Mouse (Mus musculus): ENCODE data around the gene 1600002K03Rik.

1600002K03Rik gene

DNA sequence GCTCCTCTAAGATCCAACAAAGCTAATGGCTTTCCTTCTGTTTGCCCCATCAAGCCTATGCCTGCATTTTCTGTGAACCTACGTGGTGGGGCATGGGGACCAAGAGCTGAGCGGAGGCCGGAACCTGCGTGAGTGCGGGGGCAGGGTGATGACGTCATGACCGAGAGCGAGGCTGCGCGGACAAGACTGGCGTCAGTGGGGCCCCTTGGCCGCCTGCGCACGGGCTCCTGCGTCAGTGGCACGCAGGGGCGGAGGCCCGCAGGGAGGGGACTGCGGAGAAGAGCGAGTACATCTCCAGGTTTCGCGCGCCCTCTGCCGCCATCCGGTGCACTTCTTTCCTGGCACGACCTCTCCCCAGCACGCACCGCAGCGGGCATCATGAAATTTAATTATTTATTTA, 31.5 kb upstream of the 1600002K03Rik start:
- peak; percentile 99 for DNase-seq

- DNase-seq: peak; percentile 97
These were observed 30.8 kb upstream of the 1600002K03Rik start for GRCm38 (mm10) chr10:80141786-80142529.

DNA sequence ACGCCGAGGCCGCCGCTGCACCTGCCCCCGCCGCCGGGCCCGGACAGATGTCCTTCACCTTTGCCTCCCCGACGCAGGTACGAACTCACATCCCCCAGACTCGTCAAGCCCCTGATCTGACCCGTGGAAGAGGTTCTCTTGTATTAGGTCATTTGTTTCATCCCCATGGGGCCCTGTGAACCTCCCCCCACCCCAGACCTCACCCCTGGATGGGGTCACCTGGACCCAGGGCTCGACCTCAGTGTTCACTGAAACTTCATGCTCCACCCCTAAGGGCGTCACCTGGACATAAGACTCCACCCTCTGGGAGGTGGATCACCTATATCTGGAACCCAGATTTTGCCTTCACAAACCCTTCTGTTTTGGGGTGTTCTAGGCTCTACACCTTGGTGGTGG, 30.2 kb upstream of the 1600002K03Rik start:
- no peak for DNase-seq

GRCm38 (mm10) chr10:80143664-80144063, 29.1 kb upstream of the 1600002K03Rik start:
- DNase-seq: no peak

DNA sequence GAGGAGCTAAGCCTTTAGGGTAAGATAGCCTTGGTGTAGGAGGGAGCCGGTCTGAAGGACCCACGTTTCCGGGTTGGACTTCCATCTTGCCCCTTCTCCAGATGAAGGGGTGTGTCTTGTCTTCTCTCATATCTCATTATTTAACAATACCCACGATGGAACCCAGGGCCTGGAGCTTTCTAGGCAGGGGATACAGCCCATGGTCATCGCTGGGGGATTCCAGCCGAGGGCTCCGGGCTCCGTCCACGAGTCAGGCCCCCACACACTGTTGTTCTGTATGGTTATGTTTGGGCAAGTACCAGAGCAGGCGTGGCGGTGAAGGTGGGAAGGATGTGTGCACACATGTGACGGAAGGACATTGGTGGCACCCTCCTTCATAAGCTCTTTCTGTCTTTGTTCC, 28.6 kb upstream of the 1600002K03Rik start:
- no peak for DNase-seq

GRCm38 (mm10) chr10:80144864-80145838, 27.6 kb upstream of the 1600002K03Rik start:
- peak; percentile 74 for DNase-seq

- no peak for DNase-seq
These were observed 26.8 kb upstream of the 1600002K03Rik start for GRCm38 (mm10) chr10:80145896-80146295.

GRCm38 (mm10) chr10:80146568-80147011, 26.2 kb upstream of the 1600002K03Rik start:
- no peak for DNase-seq

DNA sequence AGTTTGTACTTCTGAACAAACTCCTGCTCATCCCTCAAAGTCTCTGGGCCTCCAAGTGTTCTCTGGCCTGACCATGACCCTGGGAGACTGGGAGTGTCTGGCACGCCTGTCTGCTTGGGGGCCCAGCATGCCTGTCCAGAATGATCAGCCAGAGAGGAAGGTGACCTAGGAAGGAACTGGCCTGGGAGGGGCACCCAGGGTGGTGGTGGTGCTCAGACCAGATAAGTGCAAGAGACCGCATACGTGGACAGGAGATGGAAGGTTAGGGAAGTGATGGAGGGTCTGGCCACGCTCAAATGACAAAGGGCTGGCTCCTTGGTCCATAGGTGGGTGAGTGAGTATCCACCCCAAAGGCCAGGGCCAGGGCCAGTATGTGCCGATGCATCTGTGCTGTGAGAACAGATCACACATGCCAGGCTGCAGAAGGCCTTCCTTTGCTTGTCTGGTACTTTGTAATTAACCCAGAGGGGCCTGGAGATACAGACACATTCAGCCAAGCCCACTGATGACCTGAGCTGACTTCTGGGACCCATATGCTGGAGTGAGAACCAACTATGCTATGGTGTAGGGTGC, 25.5 kb upstream of the 1600002K03Rik start:
- no peak for DNase-seq

DNA sequence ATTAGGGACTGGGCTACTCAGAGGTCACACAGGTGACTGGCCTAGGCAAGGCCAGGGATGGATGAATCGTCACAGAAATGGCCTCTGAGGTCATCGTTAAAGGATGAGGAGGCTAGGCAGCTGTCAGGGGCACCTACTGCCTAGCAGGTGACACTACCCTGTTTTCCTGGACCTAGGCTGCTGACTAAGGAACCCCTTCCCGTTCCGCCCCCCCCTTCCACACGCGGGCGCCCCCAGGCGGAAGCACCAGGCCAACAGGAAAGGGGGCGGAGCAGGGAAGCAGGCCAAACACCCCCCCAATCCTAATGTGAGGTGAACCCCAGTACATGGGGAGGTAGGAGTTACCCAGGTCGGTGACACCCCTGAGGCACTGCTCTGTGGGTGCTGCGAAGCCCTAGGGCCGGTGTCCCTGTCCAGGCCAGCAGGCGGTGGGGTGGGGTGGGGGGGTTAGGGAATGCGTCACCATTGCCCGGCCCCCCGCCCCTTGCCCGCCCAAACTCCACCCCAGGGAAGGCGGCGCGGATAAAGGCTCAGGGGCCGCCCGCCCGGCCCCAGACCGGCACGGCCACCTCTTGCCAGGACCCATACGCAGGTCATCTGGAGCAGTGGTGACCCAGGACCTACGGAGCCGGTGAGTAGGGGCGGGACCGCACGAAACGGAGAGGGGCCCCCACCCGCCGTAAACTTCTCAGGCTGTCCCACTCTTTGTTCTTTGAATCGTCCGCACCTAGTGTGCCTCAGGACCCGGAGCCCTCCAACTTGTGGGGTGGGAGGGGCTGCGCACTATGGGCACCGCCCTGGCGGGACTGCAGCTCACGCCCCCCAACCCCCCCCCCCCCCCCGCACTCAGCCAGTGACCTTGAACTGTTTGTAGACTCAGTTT, 24.8 kb upstream of the 1600002K03Rik start, which contains the start of gene Midn:
Gene Midn (plus strand): TSS at position 554 of the 883 bp plus-strand sequence.
- DNase-seq: peak; percentile 71

- DNase-seq: peak; percentile 95
These were observed 24.0 kb upstream of the 1600002K03Rik start for GRCm38 (mm10) chr10:80148610-80149290.

- DNase-seq: peak; percentile 99
These were observed 23.2 kb upstream of the 1600002K03Rik start for GRCm38 (mm10) chr10:80149291-80150225.

- DNase-seq: no peak
These were observed 22.2 kb upstream of the 1600002K03Rik start for GRCm38 (mm10) chr10:80150226-80151210.

DNA sequence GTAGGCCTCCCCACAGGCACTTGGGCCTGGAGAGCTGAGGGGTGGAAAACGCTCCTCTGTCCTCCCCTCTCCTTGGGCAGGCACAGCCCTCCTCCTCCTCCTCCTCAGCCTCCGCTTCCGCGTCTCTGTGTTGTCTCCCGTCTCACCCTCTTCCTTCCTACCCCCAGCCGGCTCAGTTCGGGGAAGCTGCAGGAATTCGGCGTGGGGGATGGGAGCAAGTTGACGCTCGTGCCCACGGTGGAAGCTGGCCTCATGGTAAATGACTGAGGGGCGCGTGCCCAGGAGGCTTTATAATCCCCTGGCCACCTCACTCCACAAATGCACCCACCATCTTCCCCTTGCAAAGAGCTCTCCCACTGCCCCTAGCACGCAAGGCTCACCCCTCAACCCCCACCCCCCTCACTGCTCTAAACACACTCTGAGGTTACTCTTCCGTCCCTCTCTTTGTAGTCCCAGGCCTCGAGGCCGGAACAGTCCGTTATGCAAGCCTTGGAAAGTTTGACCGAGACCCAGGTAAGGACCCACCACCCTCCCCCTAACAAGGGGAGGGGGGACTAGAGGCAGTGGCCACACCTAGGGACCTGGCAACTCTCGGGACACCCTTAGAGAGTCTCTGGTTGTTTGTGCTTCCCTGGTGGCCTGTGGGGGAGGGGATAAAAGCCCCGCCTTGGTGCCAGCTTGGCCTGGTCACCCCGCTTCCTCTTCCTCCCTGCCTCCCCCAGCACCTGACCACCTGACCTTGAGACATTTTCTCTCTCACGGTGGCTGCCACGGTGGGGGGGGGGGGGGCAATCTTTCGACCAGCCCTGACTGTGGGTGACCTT, 21.3 kb upstream of the 1600002K03Rik start:
- DNase-seq: peak; percentile 81

DNA sequence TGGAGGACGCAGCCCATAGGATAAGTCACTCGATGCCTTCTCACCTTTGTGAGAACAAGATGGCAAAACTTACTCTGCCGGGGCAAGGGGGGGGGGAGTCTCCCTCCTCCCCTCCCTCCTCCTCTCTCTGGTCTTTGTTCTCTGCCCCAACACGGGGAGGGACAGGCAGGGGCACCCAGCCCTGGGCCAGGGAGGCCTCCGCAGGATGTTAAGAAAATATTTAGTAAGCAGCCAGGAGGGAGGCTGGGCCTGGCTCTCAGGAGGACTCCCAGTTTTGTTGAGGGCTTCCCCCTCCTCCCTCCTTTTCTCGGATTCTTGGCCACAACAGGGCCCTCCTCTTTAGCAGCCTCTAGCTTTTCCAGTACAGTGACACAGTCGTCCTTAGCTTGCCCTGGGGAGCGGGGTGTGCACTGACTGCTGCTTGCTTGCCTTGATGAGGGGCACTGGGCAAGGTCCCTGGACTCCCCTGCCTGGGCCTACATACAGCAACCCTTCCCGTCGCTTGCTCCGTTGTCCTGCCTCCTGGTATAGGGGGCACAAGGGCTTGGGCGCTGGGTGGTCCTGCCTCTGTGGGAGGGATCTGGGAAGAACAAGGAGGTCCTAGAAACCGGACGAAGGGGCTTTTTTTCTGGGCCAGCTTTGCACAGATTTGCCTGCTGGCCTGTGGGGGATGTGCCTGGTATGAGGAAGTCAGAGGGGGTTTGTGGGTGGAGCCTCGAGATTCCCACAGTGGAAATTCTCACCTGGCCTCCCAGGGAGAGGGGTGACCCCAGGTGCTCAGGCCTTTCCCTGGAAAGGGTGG, 20.5 kb upstream of the 1600002K03Rik start:
- no peak for DNase-seq

GRCm38 (mm10) chr10:80152873-80153260, 19.9 kb upstream of the 1600002K03Rik start:
- DNase-seq: no peak

- no peak for DNase-seq
These were observed 19.0 kb upstream of the 1600002K03Rik start for GRCm38 (mm10) chr10:80153713-80154112.

Measured in right cerebral cortex, adult 18-20 months (tissue).